Comparison of ENCODE assay signal across 29 mouse cellular contexts in the genomic region with DNA sequence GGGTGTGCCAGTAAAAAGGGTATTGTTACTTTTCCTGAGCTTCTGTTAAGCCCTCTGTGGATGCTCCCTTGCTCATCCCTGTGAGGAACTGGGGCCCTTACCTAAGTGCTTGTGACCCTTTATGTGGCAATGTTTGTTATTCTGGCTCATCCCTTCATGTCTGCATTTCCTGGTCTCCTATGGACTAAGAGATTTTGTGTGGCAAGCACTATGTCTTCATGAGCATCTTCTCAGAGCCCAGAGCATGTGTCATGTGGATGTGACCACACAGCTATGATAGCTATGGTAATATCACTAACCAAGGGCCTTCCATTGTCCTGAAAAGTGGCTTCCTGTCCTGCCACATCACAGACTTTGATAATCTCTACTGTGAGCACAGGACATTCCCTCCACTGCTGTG.
DNase-seq lines count a peak whose midpoint lies in the region; ATAC-seq and TF ChIP-seq lines count a peak whose summit lies in the region.
"Had no signal": no experiment of that assay in that cellular context is flagged by ENCODE, and none has a peak within 500 bp of the region (broad histone marks: within the 10 kb centered on the region; RNA-seq: fewer than 3 reads in every experiment).

No protein-coding gene starts in this region.

- H3K9me3 ChIP-seq in midbrain, embryonic 10.5 days (replicated peaks), result no peaks in the 10 kb centered on the region
- H3K9me3 ChIP-seq in midbrain, embryonic 13.5 days, result no peaks in the 10 kb centered on the region
- no peaks in the 10 kb centered on the region for H3K9me3 ChIP-seq in liver, embryonic 12.5 days (replicated peaks)
- H3K9me3 ChIP-seq: embryonic facial prominence, embryonic 12.5 days; embryonic facial prominence, embryonic 15.5 days; forebrain, embryonic 13.5 days; G1E; heart, embryonic 10.5 days; heart, embryonic 13.5 days; hindbrain, embryonic 12.5 days; hindbrain, embryonic 15.5 days had no signal

- no peak for TF ChIP-seq CTCF in spleen, adult 2 months (IDR thresholded peaks at IDR 0.05; ENCODE audit: extremely low read depth, insufficient read depth, insufficient read length, insufficient replicate concordance)

- ATAC-seq in midbrain, embryonic 13.5 days, result no peak
- no peak for ATAC-seq in liver, embryonic 12.5 days
- ATAC-seq: forebrain, embryonic 13.5 days; forebrain, embryonic 16.5 days; Patski had no signal

- peaks cover 18% of the 10 kb centered on the region for H3K4me1 ChIP-seq in midbrain, embryonic 10.5 days
- H3K4me1 ChIP-seq in midbrain, embryonic 13.5 days (replicated peaks), result peaks cover 19% of the 10 kb centered on the region
- peaks cover 19% of the 10 kb centered on the region for H3K4me1 ChIP-seq in spleen, adult 2 months (ENCODE audit: control insufficient read depth, insufficient read depth, insufficient read length)
- peaks cover 19% of the 10 kb centered on the region for H3K4me1 ChIP-seq in liver, embryonic 12.5 days

- no peak overlapping the region for H3K4me2 ChIP-seq in midbrain, embryonic 13.5 days (replicated peaks)
- H3K4me2 ChIP-seq in liver, embryonic 12.5 days, result no peak overlapping the region
- H3K4me2 ChIP-seq: embryonic facial prominence, embryonic 12.5 days; embryonic facial prominence, embryonic 15.5 days; forebrain, embryonic 13.5 days; heart, embryonic 13.5 days; hindbrain, embryonic 12.5 days; hindbrain, embryonic 15.5 days had no signal

- no peak overlapping the region for H3K4me3 ChIP-seq in midbrain, embryonic 10.5 days
- H3K4me3 ChIP-seq in midbrain, embryonic 13.5 days (replicated peaks), result no peak overlapping the region
- H3K4me3 ChIP-seq in spleen, adult 2 months (ENCODE audit: extremely low read depth, insufficient read depth, insufficient read length), result no peak overlapping the region
- H3K4me3 ChIP-seq in liver, embryonic 12.5 days, result no peak overlapping the region
- H3K4me3 ChIP-seq: embryonic facial prominence, embryonic 12.5 days; embryonic facial prominence, embryonic 15.5 days; forebrain, embryonic 13.5 days; heart, embryonic 10.5 days; heart, embryonic 13.5 days; hindbrain, embryonic 12.5 days; hindbrain, embryonic 15.5 days had no signal

- H3K27me3 ChIP-seq in midbrain, embryonic 10.5 days (ENCODE audit: low read depth, poor library complexity, severe bottlenecking), result no peaks in the 10 kb centered on the region
- no peaks in the 10 kb centered on the region for H3K27me3 ChIP-seq in midbrain, embryonic 13.5 days
- H3K27me3 ChIP-seq in spleen, adult 2 months (ENCODE audit: control insufficient read depth, insufficient read depth, low read length), result no peaks in the 10 kb centered on the region
- H3K27me3 ChIP-seq in liver, embryonic 12.5 days (replicated peaks), result no peaks in the 10 kb centered on the region
- H3K27me3 ChIP-seq: CH12.LX; embryonic facial prominence, embryonic 12.5 days; embryonic facial prominence, embryonic 15.5 days; forebrain, embryonic 13.5 days; heart, embryonic 13.5 days; hindbrain, embryonic 12.5 days; hindbrain, embryonic 15.5 days; Patski had no signal

- H3K27ac ChIP-seq in midbrain, embryonic 10.5 days (replicated peaks), result peak overlapping the region; percentile 74; the same call in 1 of the 2 replicates
- no peak overlapping the region for H3K27ac ChIP-seq in midbrain, embryonic 13.5 days
- 0 out of 2 replicates have a peak overlapping the region, but pooled peaks have one; percentile 2 for H3K27ac ChIP-seq in spleen, adult 2 months (ENCODE audit: insufficient read depth, low read length)
- H3K27ac ChIP-seq in liver, embryonic 12.5 days, result no peak overlapping the region
- H3K27ac ChIP-seq: embryonic facial prominence, embryonic 12.5 days; embryonic facial prominence, embryonic 15.5 days; forebrain, embryonic 13.5 days; heart, embryonic 13.5 days had no signal

- no peak overlapping the region for H3K9ac ChIP-seq in midbrain, embryonic 13.5 days (replicated peaks)
- H3K9ac ChIP-seq in liver, embryonic 12.5 days, result no peak overlapping the region
- H3K9ac ChIP-seq: embryonic facial prominence, embryonic 12.5 days; embryonic facial prominence, embryonic 15.5 days; heart, embryonic 13.5 days; hindbrain, embryonic 12.5 days; hindbrain, embryonic 15.5 days had no signal

- no peaks in the 10 kb centered on the region for H3K36me3 ChIP-seq in midbrain, embryonic 10.5 days
- peaks cover 5% of the 10 kb centered on the region; the same call in 1 of the 2 replicates for H3K36me3 ChIP-seq in midbrain, embryonic 13.5 days
- no peaks in the 10 kb centered on the region; the same call in 1 of the 2 replicates for H3K36me3 ChIP-seq in spleen, adult 2 months (ENCODE audit: control insufficient read depth, insufficient read depth, low read length)
- H3K36me3 ChIP-seq in liver, embryonic 12.5 days, result no peaks in the 10 kb centered on the region
- H3K36me3 ChIP-seq: embryonic facial prominence, embryonic 12.5 days; embryonic facial prominence, embryonic 15.5 days; G1E; heart, embryonic 10.5 days; heart, embryonic 13.5 days; hindbrain, embryonic 12.5 days; hindbrain, embryonic 15.5 days had no signal

- no peak for TF ChIP-seq POLR2A in spleen, adult 2 months (IDR thresholded peaks at IDR 0.05; ENCODE audit: low read depth, low read length)

- DNase-seq in heart, adult 11 months, result peak; percentile 43
- no peak for DNase-seq in heart, adult 8-10 months (ENCODE audit: low spot score)
- DNase-seq in midbrain, embryonic 10.5 days (ENCODE audit: low spot score), result no peak
- DNase-seq in spleen, adult 2 months (ENCODE audit: low read depth in 1 of 2, low spot score in 2 of 2), result no peak
- DNase-seq in spleen, postnatal 14 days (ENCODE audit: low spot score in 2 of 2), result no peak
- DNase-seq: adrenal gland, postnatal 10 days; adrenal gland, postnatal 36 days; B cell, adult 2 months; cerebellum, adult 11 months; cerebellum, adult 9-11 months; cerebellum, postnatal 25 days; gastrocnemius, postnatal 10 days; gastrocnemius, postnatal 36 days; heart, adult 18-20 months; heart, postnatal 14 days; heart, postnatal 4 days had no signal

Comparison
In these comparisons a context has a peak if more than half of its experiments do, and no peak if none do; other contexts are left out.
1. H3K27ac ChIP-seq: peak in midbrain, embryonic 10.5 days (single experiment) and spleen, adult 2 months (single experiment); none in midbrain, embryonic 13.5 days (single experiment) and liver, embryonic 12.5 days (single experiment).